Mouse (Mus musculus) cortical plate, adult 2 months (tissue): ENCODE results near the gene Gm7030.

Source experiments
- CTCF ChIP-seq: fragments of 200-500 bp; IDR thresholded peaks from 2 replicates; pipeline ENCODE4 v1.5.1; 2011; ENCODE audit warnings: mild to moderate bottlenecking, control low read depth, low read length; ENCODE audit not compliant: insufficient read depth; ENCODE audit errors: extremely low read depth
- POLR2A ChIP-seq: fragments of 200-500 bp; IDR thresholded peaks from 2 replicates; pipeline ENCODE4 v1.6.1; 2011; ENCODE audit warnings: mild to moderate bottlenecking, low read length, control low read depth; ENCODE audit not compliant: insufficient read depth; ENCODE audit errors: extremely low read depth

- TF ChIP-seq CTCF (no peak), POLR2A (no peak)
Observed at GRCm38 (mm10) chr17:36083870-36084451, 45.3 kb downstream of the Gm7030 start.
